ENCODE assay signal across 16 mouse cellular contexts in genomic region chr1:42700815-42701214, GRCm38 (mm10). TPM values are rescaled to one million over a fixed set of nuclear protein-coding genes. Genes with fewer than 3 reads are reported as not detected.
DNase-seq lines count a peak whose midpoint lies in the region; ATAC-seq and TF ChIP-seq lines count a peak whose summit lies in the region.
"Had no signal": no experiment of that assay in that cellular context is flagged by ENCODE, and none has a peak within 500 bp of the region (broad histone marks: within the 10 kb centered on the region; RNA-seq: fewer than 3 reads in every experiment).

No protein-coding gene starts in this region.

- ATAC-seq in neural tube, embryonic 11.5 days (ENCODE audit: insufficient read depth, low FRiP score, low TSS enrichment), result no peak
- ATAC-seq in forebrain, embryonic 13.5 days, result no peak
- ATAC-seq in hindbrain, postnatal 0 days, result no peak
- no peak for ATAC-seq in neural tube, embryonic 15.5 days (ENCODE audit: low FRiP score)

- peaks cover 8% of the 10 kb centered on the region; the same call in 1 of the 2 replicates for H3K36me3 ChIP-seq in neural tube, embryonic 11.5 days (ENCODE audit: control insufficient read depth, insufficient read depth, low read length)
- peaks cover 34% of the 10 kb centered on the region for H3K36me3 ChIP-seq in forebrain, embryonic 13.5 days (ENCODE audit: poor library complexity, severe bottlenecking)
- H3K36me3 ChIP-seq in hindbrain, postnatal 0 days (ENCODE audit: insufficient read depth, low read length), result no peaks in the 10 kb centered on the region
- H3K36me3 ChIP-seq in neural tube, embryonic 15.5 days, result no peaks in the 10 kb centered on the region

- no peaks in the 10 kb centered on the region for H3K9me3 ChIP-seq in neural tube, embryonic 11.5 days (ENCODE audit: control insufficient read depth, low read length)
- H3K9me3 ChIP-seq in forebrain, embryonic 13.5 days (replicated peaks), result no peaks in the 10 kb centered on the region
- H3K9me3 ChIP-seq in hindbrain, postnatal 0 days (ENCODE audit: low read length), result no peaks in the 10 kb centered on the region
- no peaks in the 10 kb centered on the region for H3K9me3 ChIP-seq in neural tube, embryonic 15.5 days (replicated peaks)

- H3K9ac ChIP-seq in neural tube, embryonic 11.5 days (ENCODE audit: low read length), result peak overlapping the region; percentile 66
- peak overlapping the region; percentile 93 for H3K9ac ChIP-seq in forebrain, embryonic 13.5 days
- H3K9ac ChIP-seq in hindbrain, postnatal 0 days (replicated peaks; ENCODE audit: low read length), result peak overlapping the region; percentile 49
- peak overlapping the region; percentile 45 for H3K9ac ChIP-seq in neural tube, embryonic 15.5 days (replicated peaks)

- H3K27ac ChIP-seq in neural tube, embryonic 11.5 days (ENCODE audit: low read depth, low read length), result no peak overlapping the region
- peak overlapping the region; percentile 59 for H3K27ac ChIP-seq in forebrain, embryonic 13.5 days
- H3K27ac ChIP-seq in hindbrain, postnatal 0 days, result peak overlapping the region; percentile 56; the same call in 1 of the 2 replicates
- H3K27ac ChIP-seq in neural tube, embryonic 15.5 days (replicated peaks), result no peak overlapping the region; the same call in 1 of the 2 replicates

- peak overlapping the region; percentile 95 for H3K4me3 ChIP-seq in neural tube, embryonic 11.5 days (ENCODE audit: low read depth, low read length)
- H3K4me3 ChIP-seq in forebrain, embryonic 13.5 days, result peak overlapping the region; percentile 99
- H3K4me3 ChIP-seq in hindbrain, postnatal 0 days (ENCODE audit: low read length), result peak overlapping the region; percentile 76
- H3K4me3 ChIP-seq in neural tube, embryonic 15.5 days (replicated peaks), result peak overlapping the region; percentile 36

- no peak for DNase-seq in neural tube, embryonic 11.5 days (ENCODE audit: low spot score)
- DNase-seq in neural tube, embryonic 10.5 days (ENCODE audit: extremely low spot score, low spot score), result no peak
- DNase-seq in hindbrain, postnatal 0 days (ENCODE audit: low spot score), result no peak
- no peak for DNase-seq in adrenal gland, postnatal 25 days
- DNase-seq in left cerebral cortex, adult 8-10 months (ENCODE audit: low spot score in 2 of 2), result no peak
- DNase-seq in cerebellum, adult 18-20 months, result no peak
- DNase-seq: adrenal gland, postnatal 14 days; cerebellum, adult 11 months; heart, postnatal 36 days had no signal

- H3K4me2 ChIP-seq in neural tube, embryonic 11.5 days (ENCODE audit: low read depth), result peak overlapping the region; percentile 71
- peak overlapping the region; percentile 83 for H3K4me2 ChIP-seq in forebrain, embryonic 13.5 days
- H3K4me2 ChIP-seq in hindbrain, postnatal 0 days (ENCODE audit: low read depth, low read length), result peak overlapping the region; percentile 94
- H3K4me2 ChIP-seq in neural tube, embryonic 15.5 days, result peak overlapping the region; percentile 54

- 13% methylated on average over 1 of the region's 1 CpGs for WGBS in neural tube, embryonic 11.5 days
- WGBS in forebrain, embryonic 13.5 days, result 19% methylated on average over 1 of the region's 1 CpGs
- WGBS in hindbrain, postnatal 0 days, result 36% methylated on average over 1 of the region's 1 CpGs
- WGBS in neural tube, embryonic 15.5 days, result 19% methylated on average over 1 of the region's 1 CpGs

- peaks cover 17% of the 10 kb centered on the region for H3K4me1 ChIP-seq in neural tube, embryonic 11.5 days (ENCODE audit: control insufficient read depth, insufficient read depth, low read length)
- H3K4me1 ChIP-seq in forebrain, embryonic 13.5 days, result peaks cover 34% of the 10 kb centered on the region
- no peaks in the 10 kb centered on the region; the same call in 1 of the 2 replicates for H3K4me1 ChIP-seq in hindbrain, postnatal 0 days (ENCODE audit: insufficient read depth, low read length)
- H3K4me1 ChIP-seq in neural tube, embryonic 15.5 days, result peaks cover 59% of the 10 kb centered on the region

- H3K27me3 ChIP-seq in neural tube, embryonic 11.5 days (ENCODE audit: control insufficient read depth, insufficient read depth, low read length), result peaks cover 35% of the 10 kb centered on the region
- no peaks in the 10 kb centered on the region for H3K27me3 ChIP-seq in forebrain, embryonic 13.5 days
- H3K27me3 ChIP-seq in hindbrain, postnatal 0 days (ENCODE audit: insufficient read depth, low read length), result no peaks in the 10 kb centered on the region; the same call in 1 of the 2 replicates
- peaks cover 9% of the 10 kb centered on the region; the same call in 1 of the 2 replicates for H3K27me3 ChIP-seq in neural tube, embryonic 15.5 days (replicated peaks)
- H3K27me3 ChIP-seq: CH12.LX had no signal

- no peak for TF ChIP-seq CTCF in hindbrain, postnatal 0 days (IDR thresholded peaks at IDR 0.05; ENCODE audit: low read depth)

RNA-seq across cellular contexts. Expression of gene Pou3f3, which starts 5.2 kb away (rescaled TPM):
- 11.4 and 11.9 TPM in 2 replicates for polyA plus RNA-seq in neural tube, embryonic 11.5 days (2014; fragmentation: Nextera tagmentation; extraction: Ambion mirVana)
- polyA plus RNA-seq in forebrain, embryonic 13.5 days (2015; fragmentation: Nextera tagmentation; extraction: Ambion mirVana), result 37.1 and 44.2 TPM in 2 replicates
- 30.7 and 37.3 TPM in 2 replicates for total RNA-seq in hindbrain, postnatal 0 days (2014; rRNA removed)
- polyA plus RNA-seq in hindbrain, postnatal 0 days (2015; fragmentation: Nextera tagmentation; extraction: Ambion mirVana), result 10.3 and 10.6 TPM in 2 replicates
- 6.9 and 9.5 TPM in 2 replicates for polyA plus RNA-seq in neural tube, embryonic 15.5 days (2015; fragmentation: Nextera tagmentation; extraction: Ambion mirVana)
- total RNA-seq in adrenal gland, postnatal 25 days (2021), result 0.09 TPM in 1 of 2 replicates, not detected in the other
- total RNA-seq in left cerebral cortex, adult 8-10 months (2022), result 10 to 100 TPM; 47.4 to 53.3 (median 51.4) TPM
- total RNA-seq: CH12.LX; gastrocnemius, adult 18-20 months; heart, postnatal 36 days; neutrophil, adult 5-6 weeks had no signal
- polyA plus RNA-seq: large intestine, adult 2 months; liver, embryonic 16.5 days had no signal

Comparison
In these comparisons a context has a peak if more than half of its experiments do, and no peak if none do; other contexts are left out.
1. H3K27ac ChIP-seq: peak in forebrain, embryonic 13.5 days (single experiment) and hindbrain, postnatal 0 days (single experiment); none in neural tube, embryonic 11.5 days (single experiment) and neural tube, embryonic 15.5 days (single experiment).
2. H3K4me3 ChIP-seq: peak in every context shown above with its lines; median percentile 99 in forebrain, embryonic 13.5 days; 95 in neural tube, embryonic 11.5 days; 76 in hindbrain, postnatal 0 days; 36 in neural tube, embryonic 15.5 days.
3. Peak in every context shown above with its lines, with median percentiles within 50 percentile points of each other: H3K4me2 ChIP-seq and H3K9ac ChIP-seq.